Mouse (Mus musculus): ENCODE measurements around the gene Akap13. TPM values are rescaled to one million over a fixed set of nuclear protein-coding genes. Genes with fewer than 3 reads are reported as not detected.

The Akap13 gene
- 100 to 1,000 TPM; 382 to 420 TPM for polyA plus RNA-seq (2017; shearing (Covaris generic))

DNA sequence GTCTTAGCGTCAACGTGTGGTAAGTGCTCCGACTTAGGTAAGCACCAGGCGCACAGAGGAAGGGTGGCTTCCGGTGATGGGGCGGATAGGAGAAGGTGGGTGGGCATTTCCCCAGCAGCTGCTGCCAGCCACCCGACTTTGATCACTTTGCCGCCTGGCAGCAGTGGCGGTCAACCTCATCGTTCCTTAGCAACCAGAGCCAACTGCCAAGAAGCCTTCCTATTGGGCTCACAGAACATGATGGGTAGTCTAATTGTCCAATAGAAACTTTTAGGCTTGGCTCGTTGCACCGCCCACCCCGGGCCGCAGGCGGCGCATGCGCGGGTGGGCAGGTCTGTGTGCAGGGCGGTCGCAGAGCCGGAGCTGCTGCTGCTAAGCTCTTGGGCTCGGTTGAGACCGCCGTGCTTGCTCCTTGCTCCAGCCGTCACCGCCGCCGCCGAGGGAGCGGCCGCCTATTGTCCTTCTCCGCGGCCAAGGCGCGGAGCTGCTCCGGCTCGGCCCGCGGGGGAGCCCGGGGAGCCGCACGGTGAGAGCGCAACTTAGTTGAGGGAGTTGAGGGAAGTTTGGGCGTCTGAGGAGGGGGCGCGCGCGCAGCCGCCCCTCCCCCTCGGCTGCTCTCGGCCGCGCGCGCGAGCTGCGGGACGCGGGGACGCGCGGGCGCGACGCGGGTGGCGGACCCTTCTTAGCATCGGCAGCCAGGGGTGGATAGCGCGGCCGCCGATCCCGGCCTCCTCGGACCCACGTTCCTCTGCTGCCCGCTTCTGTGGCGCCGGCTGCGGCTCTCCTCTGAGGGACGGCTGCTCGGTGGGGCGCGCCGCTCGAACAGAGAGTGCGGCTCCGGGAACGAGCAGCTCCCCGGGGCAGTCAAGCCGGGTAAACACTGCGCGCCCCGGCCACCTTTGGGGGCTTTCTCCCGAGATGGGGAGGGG lies at the start of gene Akap13:
Akap13 (plus strand) TSS at position 312 of the 929 bp plus-strand sequence.
- peak; percentile 94 for ATAC-seq

DNA sequence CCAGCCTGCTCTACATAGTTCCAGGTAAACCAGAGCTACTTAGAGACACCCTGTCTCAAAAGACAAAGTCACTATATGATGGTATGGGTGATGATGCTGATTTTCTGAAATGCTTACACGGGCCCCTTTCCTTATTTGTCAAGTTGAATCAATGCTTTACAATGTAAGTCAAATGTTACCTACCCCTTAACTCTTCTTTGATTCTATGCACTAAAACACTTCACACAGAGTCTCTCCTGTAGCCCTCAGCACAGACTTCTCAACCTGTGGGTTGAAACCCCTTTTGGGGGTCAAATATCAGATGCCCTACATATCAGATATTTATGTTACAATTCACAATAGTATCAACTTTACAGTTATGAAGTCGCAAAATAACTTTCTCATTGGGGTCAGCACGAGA lies 44.7 kb upstream of the Akap13 start:
- ATAC-seq = no peak

DNA sequence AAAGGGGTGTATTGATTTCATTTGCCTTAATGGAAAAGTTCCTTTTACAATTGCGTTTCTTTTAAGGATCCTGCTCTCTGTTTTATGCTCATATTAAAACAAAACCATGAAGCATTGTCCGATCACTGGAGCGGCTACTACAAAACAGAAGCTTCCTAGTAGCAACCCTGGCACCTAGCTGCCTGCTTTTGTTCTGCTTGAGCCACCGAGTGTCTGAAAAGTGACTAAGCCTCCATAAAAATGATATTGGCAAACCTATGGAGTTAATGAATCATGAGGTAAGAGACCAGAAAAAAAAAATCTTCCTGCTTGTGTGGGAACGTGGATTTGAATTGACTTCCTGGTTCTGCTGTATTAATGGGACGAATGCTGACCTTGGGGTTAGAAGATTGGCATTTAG lies 44.1 kb upstream of the Akap13 start:
- ATAC-seq = no peak

DNA sequence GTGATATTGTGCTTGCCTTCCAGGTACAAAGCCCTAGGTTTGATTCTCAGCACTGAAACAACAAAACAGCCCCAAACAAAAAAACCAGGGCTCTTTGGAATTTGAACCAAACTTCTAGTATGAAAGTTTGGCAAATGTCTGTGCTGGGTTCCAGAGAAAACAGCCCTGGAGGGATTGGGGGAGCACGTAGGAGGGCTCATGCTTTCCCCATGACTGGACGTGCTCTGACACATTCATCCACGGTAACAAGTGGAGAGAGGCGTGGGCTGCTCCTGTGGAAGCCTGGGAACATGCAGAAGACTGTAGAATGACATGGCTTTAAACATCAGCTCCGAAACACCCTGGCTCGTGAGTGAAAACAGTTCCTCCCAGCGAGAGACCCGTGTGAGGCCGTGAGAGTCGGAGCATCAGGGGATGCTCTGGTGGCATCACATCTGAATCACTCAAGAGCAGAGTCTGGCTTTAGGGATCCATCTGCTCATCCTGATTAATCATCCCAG lies 43.3 kb upstream of the Akap13 start:
- no peak for ATAC-seq

DNA sequence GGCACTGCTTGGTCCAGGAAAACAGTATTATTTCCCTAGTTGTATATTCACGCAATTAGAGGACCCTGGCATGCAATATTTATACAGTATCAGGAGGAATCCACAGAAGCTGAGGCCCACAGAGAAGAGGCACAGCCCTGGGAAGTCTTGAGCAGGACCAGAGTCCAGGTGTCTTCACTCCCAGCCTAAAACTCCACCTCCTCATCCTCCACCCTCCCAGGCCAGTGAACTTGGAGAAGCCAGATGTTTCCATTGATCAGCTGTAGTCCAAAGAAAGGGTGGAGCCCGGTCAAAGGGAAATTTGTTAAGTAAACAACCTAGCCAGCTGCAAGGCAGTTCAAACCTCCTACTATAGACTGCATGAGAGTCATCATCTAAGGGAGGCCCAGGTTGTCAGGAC lies 42.8 kb upstream of the Akap13 start:
- no peak for ATAC-seq

DNA sequence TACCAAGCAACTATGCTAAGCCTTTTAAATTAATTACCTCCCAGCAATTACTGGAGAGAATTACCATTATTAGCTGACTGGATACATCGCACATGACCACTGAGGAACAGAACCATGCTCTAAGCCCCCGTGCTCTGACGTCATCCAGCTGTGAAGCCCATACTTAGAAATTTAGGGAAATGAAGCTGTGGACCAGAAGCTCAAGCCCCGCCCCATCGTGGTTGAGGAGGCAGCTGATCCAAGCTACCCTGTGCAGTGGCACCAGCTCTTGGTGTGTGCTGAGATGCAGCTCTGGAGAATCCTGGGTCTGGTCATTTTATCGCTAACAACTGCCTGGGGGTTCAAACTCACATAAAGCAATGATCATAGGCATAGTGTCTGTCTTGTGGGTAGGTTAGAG lies 41.4 kb upstream of the Akap13 start:
- no peak for ATAC-seq

DNA sequence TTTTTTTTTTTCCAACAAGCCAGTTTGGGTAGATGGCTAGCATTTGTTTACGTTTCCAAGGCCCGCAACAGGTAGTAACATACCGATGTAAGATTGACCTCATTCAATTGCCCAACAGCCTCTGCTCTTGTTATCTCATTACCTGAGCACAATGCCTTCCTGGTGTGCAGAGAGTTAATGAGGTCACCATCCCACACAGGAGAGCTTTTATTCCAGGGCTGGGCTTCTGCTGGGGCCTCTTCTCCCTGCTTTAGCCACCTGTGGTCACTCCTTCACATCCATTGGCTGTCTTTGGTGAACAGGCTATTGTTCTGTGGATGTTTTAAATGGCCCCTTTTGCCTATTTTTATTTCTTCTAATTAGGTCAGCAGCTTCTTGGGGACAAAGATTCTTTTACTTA lies 41.0 kb upstream of the Akap13 start:
- ATAC-seq = no peak

DNA sequence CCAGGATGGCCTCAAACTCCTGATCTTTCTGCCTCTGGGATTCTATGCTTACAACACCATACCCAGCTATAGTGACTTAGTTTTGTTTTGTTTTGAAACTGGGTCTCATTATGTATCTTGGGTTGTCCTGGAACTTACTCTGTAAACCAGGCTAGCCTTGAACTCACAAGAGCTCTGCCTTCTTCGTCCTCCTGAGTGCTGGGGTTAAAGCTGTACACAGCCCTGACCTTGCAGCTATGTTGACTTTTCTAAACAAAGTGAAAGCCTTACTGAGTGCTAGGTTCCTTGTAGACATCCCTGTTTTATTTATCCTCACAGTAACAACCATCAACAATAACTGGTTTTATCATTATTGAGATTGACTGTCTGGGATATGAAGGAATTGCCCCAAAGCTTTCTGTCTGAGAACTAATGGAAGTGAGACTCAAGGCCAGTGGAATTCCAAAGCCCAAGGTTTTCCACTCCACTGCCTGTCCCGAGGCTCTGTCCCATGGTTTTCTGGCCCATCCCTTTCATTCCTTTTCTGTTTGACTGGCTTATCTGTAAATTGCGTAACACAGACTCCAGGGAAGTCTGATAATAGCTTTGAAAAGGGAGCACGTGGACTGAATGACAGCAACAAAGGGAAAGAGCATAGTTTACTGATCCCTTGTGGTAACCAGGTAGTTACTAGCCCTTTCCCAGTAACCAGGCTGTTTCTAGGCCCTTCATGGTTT lies 40.0 kb upstream of the Akap13 start:
- ATAC-seq = peak; percentile 34

DNA sequence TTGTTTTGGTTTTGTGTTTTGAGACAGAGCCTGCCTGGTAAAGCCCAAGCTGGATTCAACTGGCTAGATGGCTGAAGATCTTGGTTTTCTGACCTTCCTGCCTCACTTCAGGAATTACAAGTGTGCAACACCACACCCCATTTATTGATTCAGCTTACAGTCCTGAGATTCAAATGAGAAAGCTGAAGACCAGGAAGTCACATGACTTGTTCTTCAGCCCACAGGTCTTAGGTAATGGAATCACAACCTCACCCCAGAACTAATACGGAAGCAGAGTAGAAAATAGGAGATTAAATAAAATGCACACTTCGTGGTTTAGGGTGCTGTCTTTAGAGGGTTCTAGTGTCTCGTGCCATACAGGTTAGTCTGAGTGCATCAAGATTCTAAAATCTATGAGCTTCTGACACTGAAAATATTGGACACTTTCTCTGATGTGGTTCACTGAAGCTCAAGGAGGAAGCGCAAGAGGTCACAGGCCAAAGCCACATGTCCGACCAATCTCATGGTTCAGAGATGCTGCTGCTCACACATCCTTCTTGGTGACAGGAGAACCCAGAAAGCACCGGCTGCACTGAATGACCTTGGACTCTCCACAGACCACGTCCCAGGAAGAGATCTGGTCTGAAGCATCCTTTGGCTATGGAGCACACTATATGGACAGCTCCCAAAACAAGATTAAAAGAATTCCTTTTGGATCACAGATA lies 39.3 kb upstream of the Akap13 start:
- ATAC-seq = peak; percentile 83

DNA sequence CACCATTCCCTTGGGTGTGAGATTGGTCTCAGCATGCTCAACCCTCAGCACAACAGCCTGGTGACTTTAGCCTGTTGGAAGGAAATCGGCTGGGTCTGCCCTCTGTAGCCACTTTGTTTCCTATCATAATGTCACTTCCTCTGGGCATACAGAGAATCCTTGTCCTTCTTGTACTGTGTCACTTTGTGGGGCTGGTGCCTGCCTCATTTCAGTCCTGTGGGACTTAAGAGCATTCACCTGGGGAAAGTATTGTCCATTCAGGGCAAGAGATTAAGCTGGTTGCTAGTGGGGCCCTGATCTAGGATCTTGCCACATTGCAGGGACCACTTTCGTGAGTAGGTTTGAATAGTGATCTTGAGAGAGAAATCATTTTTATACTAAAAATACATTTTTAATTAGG lies 34.4 kb upstream of the Akap13 start:
- ATAC-seq = no peak

DNA sequence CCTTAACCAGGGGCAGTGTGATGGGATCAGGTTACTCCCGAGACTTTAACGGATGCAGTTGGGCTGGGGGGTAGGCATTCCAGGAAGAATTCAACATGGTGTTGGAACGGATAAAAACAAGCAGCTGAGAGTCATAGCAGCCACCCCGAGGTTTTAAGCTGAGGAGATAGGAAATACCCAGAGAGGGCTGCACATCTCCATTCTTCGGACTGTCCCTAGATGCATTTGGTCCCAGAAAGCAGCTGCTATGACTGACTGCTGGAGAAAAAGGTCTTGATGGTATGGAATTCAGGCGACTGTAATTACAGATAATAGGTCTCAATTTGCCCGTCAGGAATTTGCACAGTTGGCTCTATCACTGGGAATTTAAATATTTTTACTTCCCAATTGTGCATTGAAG lies 31.2 kb upstream of the Akap13 start:
- ATAC-seq = no peak

DNA sequence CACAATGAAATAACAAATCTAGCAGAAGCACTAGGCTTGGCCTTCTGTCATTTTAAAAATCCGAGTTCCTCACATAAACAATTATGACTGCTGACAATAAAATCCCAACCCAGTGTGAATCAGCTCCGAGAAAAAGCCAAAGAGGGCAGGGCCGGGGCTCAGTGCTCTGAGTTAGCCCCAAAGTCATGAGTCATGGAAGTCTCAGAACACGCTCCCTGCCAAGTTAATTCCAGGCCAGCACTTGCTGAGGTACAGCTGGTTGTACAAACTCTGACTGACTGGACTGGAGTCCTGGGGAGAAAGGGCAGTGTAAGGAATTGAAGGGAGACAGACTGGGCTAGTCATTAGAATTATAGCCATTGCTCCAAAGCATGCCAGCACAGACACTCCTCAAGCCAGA lies 28.0 kb upstream of the Akap13 start:
- ATAC-seq = no peak

DNA sequence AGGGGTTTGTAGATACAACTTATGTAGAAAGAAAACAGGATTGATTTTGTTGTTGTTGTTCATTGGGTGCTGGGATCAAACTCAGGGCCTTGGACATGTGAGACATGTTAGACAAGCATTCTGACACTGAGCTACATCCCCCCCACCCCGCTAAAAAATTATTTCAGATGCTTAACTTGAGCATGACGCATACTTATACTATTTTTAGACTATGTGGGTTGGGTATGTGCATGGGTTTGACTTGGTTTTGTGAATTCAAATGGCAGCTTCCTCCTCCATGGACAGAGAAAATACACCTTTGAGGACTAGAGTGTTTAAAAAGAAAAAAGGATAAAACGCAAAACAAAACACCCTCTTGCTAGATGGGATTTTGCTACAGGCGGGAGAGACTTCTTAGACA lies 26.4 kb upstream of the Akap13 start:
- peak; percentile 53 for ATAC-seq

DNA sequence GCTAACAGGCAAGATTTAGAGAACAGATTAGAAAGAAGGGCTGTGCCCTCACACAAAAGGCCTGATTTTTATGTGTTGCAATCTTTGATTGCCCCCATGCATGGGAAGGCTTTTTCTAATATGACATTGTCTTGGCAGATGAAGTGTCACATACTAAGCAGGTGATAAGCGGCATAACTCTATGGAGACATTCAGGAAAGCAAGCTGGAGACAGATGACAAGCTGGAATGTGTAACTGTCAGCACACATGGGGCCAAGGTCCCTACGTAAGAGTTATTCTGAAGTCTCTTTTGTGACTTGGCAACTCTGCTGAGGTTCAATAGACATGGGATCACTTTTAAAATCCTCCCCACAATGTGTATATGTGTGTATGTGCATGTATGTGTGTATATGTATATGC lies 24.8 kb upstream of the Akap13 start:
- ATAC-seq = no peak

DNA sequence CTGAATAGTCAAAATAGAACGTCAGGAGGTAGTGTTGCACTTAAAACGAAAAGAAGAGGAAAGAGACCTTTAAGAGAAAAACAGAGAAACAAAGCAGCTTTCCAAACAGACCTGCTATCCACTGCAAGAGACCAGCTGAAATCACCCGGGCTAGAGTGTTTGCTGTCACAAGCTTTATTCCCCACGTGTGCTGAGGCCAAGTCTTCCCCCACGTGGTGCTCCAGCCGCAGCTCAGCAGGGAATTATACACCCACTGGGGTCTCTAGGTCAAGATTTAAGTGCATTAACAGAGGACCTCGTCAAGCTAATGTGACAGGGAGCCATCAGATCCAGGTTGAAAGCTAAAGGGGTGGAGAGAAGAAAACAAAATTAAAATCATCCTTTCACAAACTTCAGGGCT lies 24.3 kb upstream of the Akap13 start:
- ATAC-seq = no peak

DNA sequence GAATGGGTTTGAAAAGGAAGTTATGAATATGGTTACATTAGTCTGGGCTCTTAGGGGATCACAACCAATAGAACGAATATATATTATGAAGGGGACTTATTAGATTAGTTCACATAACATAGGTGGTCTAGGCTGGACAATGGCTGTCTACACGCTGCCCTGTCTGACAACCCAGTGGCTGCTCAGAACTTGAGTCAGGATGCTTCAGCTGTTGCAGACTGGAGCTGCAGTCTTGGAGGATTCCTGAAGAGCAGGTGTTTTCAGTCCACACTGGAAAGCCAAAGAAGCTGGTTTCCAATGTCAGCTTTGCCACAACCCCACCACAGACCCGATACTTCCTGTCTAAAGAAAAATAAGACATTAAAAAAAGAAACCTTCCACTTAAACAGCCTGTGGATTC lies 23.3 kb upstream of the Akap13 start:
- no peak for ATAC-seq

DNA sequence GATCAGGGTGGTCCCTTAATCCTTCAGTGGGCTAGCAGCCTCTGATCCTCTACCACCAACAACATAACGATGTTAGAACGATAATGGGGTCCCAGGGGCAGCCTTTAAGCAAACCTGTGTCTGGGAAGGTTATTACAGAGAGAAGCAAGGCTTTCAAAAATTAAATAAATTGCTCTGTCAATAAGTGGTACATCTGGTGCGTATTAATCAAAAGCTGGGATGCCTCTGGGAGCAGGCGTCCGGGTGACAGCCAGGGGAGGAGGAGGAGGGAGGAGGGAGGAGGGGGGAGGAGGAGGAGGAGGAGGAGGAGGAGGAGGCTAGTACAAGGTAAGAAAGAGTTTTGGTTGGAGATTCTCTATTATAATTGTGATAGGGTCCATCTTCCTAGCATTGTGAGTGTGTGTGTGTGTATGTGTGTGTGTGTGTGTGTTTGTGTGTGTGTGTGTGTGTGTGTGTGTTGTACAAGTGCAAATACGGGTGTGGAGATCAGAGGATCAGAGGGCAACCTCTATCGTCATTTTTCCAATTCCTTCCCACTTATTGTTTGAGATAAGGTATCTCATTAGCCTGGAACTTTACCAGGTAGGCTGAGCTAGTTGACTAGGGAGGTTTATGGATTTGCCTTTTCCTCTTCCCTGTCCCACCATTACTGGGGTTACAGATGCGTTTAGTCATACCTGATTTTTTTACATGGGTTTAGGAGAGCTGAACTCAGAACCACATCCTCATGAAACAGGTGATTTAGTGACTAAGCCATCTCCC lies 18.7 kb upstream of the Akap13 start:
- no peak for ATAC-seq

DNA sequence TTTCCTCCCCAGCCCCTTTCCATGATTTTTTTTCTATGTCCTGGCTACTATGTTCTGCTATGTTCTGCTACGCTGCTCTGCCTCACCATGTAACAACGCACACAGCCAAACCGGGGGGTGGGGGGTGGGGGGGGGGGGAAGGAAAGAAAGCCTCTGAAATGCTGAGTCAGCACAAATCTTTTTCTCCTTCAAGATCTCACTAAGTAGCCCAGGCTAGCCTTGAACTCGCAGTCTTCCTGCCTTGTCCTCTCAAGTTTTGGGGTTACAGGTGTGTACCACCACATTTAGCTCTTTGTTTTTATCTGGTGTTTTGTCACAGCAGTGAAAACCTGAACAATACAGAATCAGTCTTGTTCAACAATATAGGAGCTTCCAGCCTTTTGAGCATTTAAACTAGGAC lies 15.8 kb upstream of the Akap13 start:
- no peak for ATAC-seq

DNA sequence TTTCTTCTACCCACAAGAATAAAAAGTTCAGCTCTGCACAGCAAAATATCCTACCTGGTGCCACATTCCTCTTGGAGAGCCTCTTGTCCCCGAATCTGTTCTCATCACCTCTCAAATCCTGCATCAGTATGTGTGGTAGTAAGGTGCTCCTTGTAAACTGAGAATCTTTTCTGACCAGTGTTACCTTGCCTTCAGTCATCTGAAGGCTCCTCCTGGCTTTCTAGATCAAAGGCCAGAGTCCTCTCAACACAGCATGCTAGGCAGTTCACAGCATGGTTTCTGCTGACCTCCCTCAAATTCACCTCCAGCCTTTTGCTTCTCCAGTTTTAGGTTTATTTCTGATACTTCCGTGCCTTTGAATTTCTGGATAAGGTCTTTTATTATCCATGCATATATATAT lies 15.1 kb upstream of the Akap13 start:
- ATAC-seq = no peak

DNA sequence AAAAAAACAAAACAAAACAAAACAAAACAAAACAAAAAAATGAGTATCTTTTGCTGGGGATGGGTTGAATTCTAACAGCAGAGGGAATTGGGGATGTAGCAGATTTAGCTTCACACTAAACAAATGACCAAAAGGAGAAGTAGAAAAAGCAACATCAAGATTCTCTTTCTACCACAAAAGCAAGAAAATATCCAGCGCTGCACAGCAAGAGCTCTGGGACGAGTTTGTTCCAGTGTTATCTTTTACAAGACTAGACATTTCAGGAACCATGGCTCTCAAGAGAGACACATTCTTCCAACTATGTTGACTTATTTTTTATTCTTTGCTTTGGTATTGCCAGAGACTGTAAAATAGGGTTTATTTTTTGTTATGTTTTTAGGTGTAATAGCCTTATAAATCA lies 13.4 kb upstream of the Akap13 start:
- ATAC-seq = no peak

DNA sequence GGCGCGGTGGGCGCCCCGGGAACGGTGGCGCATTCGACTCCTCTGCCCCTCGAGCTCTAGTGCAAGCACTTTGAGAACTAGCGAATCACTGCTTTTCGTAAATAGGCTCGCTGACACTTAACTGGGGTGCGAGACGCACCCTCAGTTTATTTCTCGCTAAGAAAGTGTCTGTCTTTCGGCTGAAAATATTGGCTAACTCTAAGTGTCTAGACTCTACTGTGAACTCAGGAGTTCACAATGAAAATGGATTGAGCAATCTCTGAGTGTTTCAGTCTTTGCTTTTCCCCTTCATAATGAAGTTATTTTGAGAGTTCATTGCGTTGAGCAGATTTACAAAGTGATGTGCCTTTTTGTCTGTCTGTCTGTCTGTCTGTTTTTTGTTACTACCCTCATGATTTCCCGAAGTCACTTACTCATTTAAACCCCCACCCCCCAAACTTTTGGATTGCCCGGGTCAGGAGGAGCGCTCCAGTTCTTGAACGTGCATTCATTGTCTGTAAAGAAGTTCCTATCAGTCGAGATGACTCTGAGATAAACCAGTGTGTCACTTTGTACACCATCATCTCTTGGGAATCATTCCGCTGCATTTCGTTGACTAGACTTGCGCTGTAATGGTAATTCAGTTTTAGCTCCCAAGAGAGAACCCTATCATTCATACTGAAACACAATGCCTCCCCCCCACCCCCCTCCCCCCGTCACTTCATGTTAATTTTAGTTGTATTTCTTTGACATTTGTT lies 986 bp downstream of the Akap13 start:
- ATAC-seq = no peak

DNA sequence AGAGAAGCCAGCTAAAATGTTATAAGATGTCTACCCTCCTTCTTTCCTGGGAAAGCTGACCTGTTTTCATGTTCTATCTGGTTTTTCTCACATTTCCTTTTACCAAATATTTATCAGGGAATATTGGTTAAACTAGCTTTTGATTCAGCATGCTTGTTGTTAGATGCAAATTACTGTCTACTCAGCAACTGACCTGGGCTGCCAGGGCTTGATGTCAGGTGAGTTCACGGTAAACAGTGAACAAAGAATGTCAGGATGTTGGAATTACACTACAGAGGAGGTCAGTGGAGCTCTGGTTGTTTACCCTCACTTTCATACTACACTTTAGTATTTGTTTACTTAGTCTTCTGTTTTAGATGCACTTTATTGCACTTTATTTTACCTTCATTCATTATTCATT lies 5.0 kb downstream of the Akap13 start:
- ATAC-seq = no peak
